ENCODE assay signal across 9 mouse cellular contexts in genomic region chr9:107611456-107612190, GRCm38 (mm10). TPM values are rescaled to one million over a fixed set of nuclear protein-coding genes. Genes with fewer than 3 reads are reported as not detected.
DNase-seq lines count a peak whose midpoint lies in the region; ATAC-seq and TF ChIP-seq lines count a peak whose summit lies in the region.
"Had no signal": no experiment of that assay in that cellular context is flagged by ENCODE, and none has a peak within 500 bp of the region (broad histone marks: within the 10 kb centered on the region; RNA-seq: fewer than 3 reads in every experiment).

No protein-coding gene starts in this region.

- H3K4me1 ChIP-seq in kidney, embryonic 14.5 days (ENCODE audit: control insufficient read depth, insufficient read depth, low read length): peaks cover 35% of the 10 kb centered on the region
- H3K4me1 ChIP-seq in cortical plate, adult 2 months (ENCODE audit: control insufficient read depth, insufficient read depth, low read length): 0 out of 2 replicates have a peak, but pooled peaks cover 5% of the 10 kb centered on the region
- H3K4me1 ChIP-seq in hindbrain, embryonic 12.5 days: peaks cover 64% of the 10 kb centered on the region
- H3K4me1 ChIP-seq in midbrain, embryonic 11.5 days (ENCODE audit: control insufficient read depth, insufficient read depth, low read length): peaks cover 47% of the 10 kb centered on the region

- H3K9ac ChIP-seq in kidney, embryonic 14.5 days (ENCODE audit: low read depth, low read length): peak overlapping the region; percentile 69
- peak overlapping the region; percentile 64 for H3K9ac ChIP-seq in hindbrain, embryonic 12.5 days
- peak overlapping the region; percentile 72 for H3K9ac ChIP-seq in midbrain, embryonic 11.5 days (ENCODE audit: low read length)

- H3K27me3 ChIP-seq in kidney, embryonic 14.5 days (ENCODE audit: control insufficient read depth, insufficient read depth, low read length): no peaks in the 10 kb centered on the region
- H3K27me3 ChIP-seq in hindbrain, embryonic 12.5 days: peaks cover 3% of the 10 kb centered on the region; the same call in 1 of the 2 replicates
- H3K27me3 ChIP-seq in midbrain, embryonic 11.5 days (ENCODE audit: control insufficient read depth, insufficient read depth, low read length): no peaks in the 10 kb centered on the region
- H3K27me3 ChIP-seq: Patski had no signal

- H3K4me3 ChIP-seq in kidney, embryonic 14.5 days (ENCODE audit: low read length): no peak overlapping the region
- 0 out of 2 replicates have a peak overlapping the region, but pooled peaks have one; percentile 11 for H3K4me3 ChIP-seq in cortical plate, adult 2 months (ENCODE audit: insufficient read depth, low read length)
- no peak overlapping the region for H3K4me3 ChIP-seq in hindbrain, embryonic 12.5 days
- no peak overlapping the region for H3K4me3 ChIP-seq in midbrain, embryonic 11.5 days (ENCODE audit: low read depth, low read length)

- no peak for DNase-seq in kidney, adult 11 months
- no peak for DNase-seq in midbrain, embryonic 11.5 days (ENCODE audit: low spot score, missing footprints)
- DNase-seq in spleen, adult 18-20 months: no peak
- DNase-seq in adrenal gland, adult 8-10 months: no peak
- DNase-seq in cerebellum, adult 8-10 months: no peak

- 83% methylated on average over 6 of the region's 6 CpGs for WGBS in kidney, embryonic 14.5 days
- 71% methylated on average over 6 of the region's 6 CpGs for WGBS in hindbrain, embryonic 12.5 days
- 75% methylated on average over 6 of the region's 6 CpGs for WGBS in midbrain, embryonic 11.5 days

- H3K27ac ChIP-seq in kidney, embryonic 14.5 days (ENCODE audit: low read depth, low read length): peak overlapping the region; percentile 88
- H3K27ac ChIP-seq in cortical plate, adult 2 months (ENCODE audit: insufficient read depth, low read length): peak overlapping the region; percentile 97
- peak overlapping the region; percentile 97 for H3K27ac ChIP-seq in hindbrain, embryonic 12.5 days
- H3K27ac ChIP-seq in midbrain, embryonic 11.5 days (ENCODE audit: low read depth, low read length): peak overlapping the region; percentile 86

- no peak for TF ChIP-seq CTCF in cortical plate, adult 2 months (IDR thresholded peaks at IDR 0.05; ENCODE audit: extremely low read depth, insufficient read depth, low read length)

- peaks cover 30% of the 10 kb centered on the region for H3K36me3 ChIP-seq in kidney, embryonic 14.5 days (ENCODE audit: control insufficient read depth, insufficient read depth, low read length)
- H3K36me3 ChIP-seq in hindbrain, embryonic 12.5 days: peaks cover 26% of the 10 kb centered on the region
- H3K36me3 ChIP-seq in midbrain, embryonic 11.5 days (ENCODE audit: control insufficient read depth, insufficient read depth, low read length): peaks cover 25% of the 10 kb centered on the region

- no peaks in the 10 kb centered on the region for H3K9me3 ChIP-seq in kidney, embryonic 14.5 days (ENCODE audit: control insufficient read depth, low read length)
- no peaks in the 10 kb centered on the region for H3K9me3 ChIP-seq in hindbrain, embryonic 12.5 days (replicated peaks)
- H3K9me3 ChIP-seq in midbrain, embryonic 11.5 days (ENCODE audit: control insufficient read depth, low read length): no peaks in the 10 kb centered on the region

- no peak; the same call in 1 of the 2 replicates for ATAC-seq in kidney, embryonic 14.5 days (ENCODE audit: low FRiP score, low TSS enrichment)
- ATAC-seq in hindbrain, embryonic 12.5 days (ENCODE audit: low FRiP score): no peak
- no peak for ATAC-seq in midbrain, embryonic 11.5 days (ENCODE audit: low FRiP score)

- H3K4me2 ChIP-seq in kidney, embryonic 14.5 days (replicated peaks; ENCODE audit: low read depth, low read length): no peak overlapping the region; the same call in 1 of the 2 replicates
- peak overlapping the region; percentile 55 for H3K4me2 ChIP-seq in hindbrain, embryonic 12.5 days (replicated peaks)
- H3K4me2 ChIP-seq in midbrain, embryonic 11.5 days: peak overlapping the region; percentile 43

- no peak for TF ChIP-seq POLR2A in cortical plate, adult 2 months (IDR thresholded peaks at IDR 0.05; ENCODE audit: extremely low read depth, insufficient read depth, low read length)

RNA-seq across cellular contexts. Expression of gene Sema3b, which starts 2.6 kb away (rescaled TPM):
- polyA plus RNA-seq in kidney, embryonic 14.5 days (2014; fragmentation: Nextera tagmentation; extraction: Ambion mirVana): 6.4 and 9.5 TPM in 2 replicates
- 2.4 and 4.3 TPM in 2 replicates for polyA plus RNA-seq in cortical plate, adult 2 months (2012; rRNA removed)
- polyA plus RNA-seq in hindbrain, embryonic 12.5 days (2016; fragmentation: Nextera tagmentation; extraction: Ambion mirVana): 5.1 TPM in 2 replicates
- 1.3 and 2.1 TPM in 2 replicates for polyA plus RNA-seq in midbrain, embryonic 11.5 days (2014; fragmentation: Nextera tagmentation; extraction: Ambion mirVana)
- total RNA-seq in adrenal gland, adult 8-10 months (2022): 1 to 10 TPM; 5.0 to 7.7 (median 6.2) TPM

RNA-seq across cellular contexts. Expression of gene Gnai2, which starts 23.5 kb away (rescaled TPM):
- 386 and 445 TPM in 2 replicates for polyA plus RNA-seq in kidney, embryonic 14.5 days (2014; fragmentation: Nextera tagmentation; extraction: Ambion mirVana)
- polyA plus RNA-seq in cortical plate, adult 2 months (2012; rRNA removed): 283 and 286 TPM in 2 replicates
- 516 and 531 TPM in 2 replicates for polyA plus RNA-seq in hindbrain, embryonic 12.5 days (2016; fragmentation: Nextera tagmentation; extraction: Ambion mirVana)
- polyA plus RNA-seq in midbrain, embryonic 11.5 days (2014; fragmentation: Nextera tagmentation; extraction: Ambion mirVana): 578 and 581 TPM in 2 replicates
- total RNA-seq in adrenal gland, adult 8-10 months (2022): 100 to 1,000 TPM; 229 to 382 (median 295) TPM

RNA-seq across cellular contexts. Expression of gene Ifrd2, which starts 24.2 kb away (rescaled TPM):
- 59.1 and 61.4 TPM in 2 replicates for polyA plus RNA-seq in kidney, embryonic 14.5 days (2014; fragmentation: Nextera tagmentation; extraction: Ambion mirVana)
- 16.3 and 18.6 TPM in 2 replicates for polyA plus RNA-seq in cortical plate, adult 2 months (2012; rRNA removed)
- polyA plus RNA-seq in hindbrain, embryonic 12.5 days (2016; fragmentation: Nextera tagmentation; extraction: Ambion mirVana): 19.5 and 21.9 TPM in 2 replicates
- polyA plus RNA-seq in midbrain, embryonic 11.5 days (2014; fragmentation: Nextera tagmentation; extraction: Ambion mirVana): 24.2 and 28.2 TPM in 2 replicates
- 10 to 100 TPM; 36.7 to 49.1 (median 39.8) TPM for total RNA-seq in adrenal gland, adult 8-10 months (2022)

RNA-seq across cellular contexts. Expression of gene Hyal3, which starts 31.0 kb away (rescaled TPM):
- 0.84 and 1.5 TPM in 2 replicates for polyA plus RNA-seq in kidney, embryonic 14.5 days (2014; fragmentation: Nextera tagmentation; extraction: Ambion mirVana)
- 0.44 and 0.48 TPM in 2 replicates for polyA plus RNA-seq in cortical plate, adult 2 months (2012; rRNA removed)
- polyA plus RNA-seq in hindbrain, embryonic 12.5 days (2016; fragmentation: Nextera tagmentation; extraction: Ambion mirVana): 1.2 and 1.4 TPM in 2 replicates
- polyA plus RNA-seq in midbrain, embryonic 11.5 days (2014; fragmentation: Nextera tagmentation; extraction: Ambion mirVana): 0.33 and 0.47 TPM in 2 replicates
- total RNA-seq in adrenal gland, adult 8-10 months (2022): 1 to 10 TPM; 1.5 to 2.3 (median 2.0) TPM

RNA-seq across cellular contexts. Expression of gene Naa80, which starts 32.9 kb away (rescaled TPM):
- polyA plus RNA-seq in kidney, embryonic 14.5 days (2014; fragmentation: Nextera tagmentation; extraction: Ambion mirVana): 16.0 and 18.4 TPM in 2 replicates
- 13.8 and 13.9 TPM in 2 replicates for polyA plus RNA-seq in cortical plate, adult 2 months (2012; rRNA removed)
- 13.5 and 15.0 TPM in 2 replicates for polyA plus RNA-seq in hindbrain, embryonic 12.5 days (2016; fragmentation: Nextera tagmentation; extraction: Ambion mirVana)
- 8.4 and 11.1 TPM in 2 replicates for polyA plus RNA-seq in midbrain, embryonic 11.5 days (2014; fragmentation: Nextera tagmentation; extraction: Ambion mirVana)
- total RNA-seq in adrenal gland, adult 8-10 months (2022): 10 to 100 TPM; 15.3 to 20.1 (median 17.0) TPM
